Mouse (Mus musculus): ENCODE data around the gene Gm20388.

DNA sequence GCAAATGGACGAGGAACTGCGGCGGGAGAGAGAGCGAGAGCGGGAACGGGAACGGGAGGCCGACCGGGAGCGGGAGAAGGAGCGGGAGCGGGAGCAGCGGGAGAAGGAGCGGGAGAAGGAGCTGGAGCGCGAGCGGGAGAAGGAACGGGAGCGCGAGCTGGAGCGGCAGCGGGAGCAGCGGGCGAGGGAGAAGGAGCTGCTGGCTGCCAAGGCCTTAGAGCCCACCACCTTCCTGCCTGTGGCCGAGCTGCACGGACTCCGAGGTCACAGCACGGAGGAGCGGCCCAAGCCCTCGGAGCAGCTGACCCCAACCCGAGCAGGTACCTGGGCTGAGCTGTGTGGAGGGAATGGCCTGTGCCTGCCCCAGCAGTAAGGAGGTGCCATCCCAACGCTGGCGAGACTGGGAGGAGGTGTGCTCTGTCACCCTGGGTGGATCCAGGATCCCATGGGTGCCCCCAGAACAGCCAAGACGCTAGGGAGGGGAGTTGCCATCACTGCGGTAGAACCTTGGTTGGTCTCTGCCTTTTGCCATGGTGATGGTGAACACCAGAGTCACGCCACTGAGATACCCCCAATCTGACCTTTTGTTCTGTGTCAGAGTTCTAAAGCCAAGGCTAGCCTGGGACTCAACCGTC lies 657.6 kb downstream of the Gm20388 start:
- TF ChIP-seq CTCF (IDR thresholded peaks at IDR 0.05; ENCODE audit: low read depth) = no peak
- TF ChIP-seq EP300 (optimal IDR thresholded peaks at IDR 0.05) = no peak
